Mouse (Mus musculus) stomach, postnatal 0 days (tissue): ENCODE results near the gene Arid1b. TPM values are rescaled to one million over a fixed set of nuclear protein-coding genes. Genes with fewer than 3 reads are reported as not detected.

Experiments used
- ATAC-seq: fragments of 200-750 bp; cut with Nextera tagmentation; 2 replicates; pipeline ENCODE4 v1.8.0; 2017; ENCODE audit not compliant: low FRiP score, low TSS enrichment
- DNase-seq: peaks from one replicate; pipeline ENCODE4 v3.0.0-alpha.2; 2016; ENCODE audit warnings: low spot score
- H3K27ac ChIP-seq: fragments of 300-500 bp; sonication (generic); replicated peaks from 2 replicates; pipeline ENCODE4 v1.5.1; 2014; ENCODE audit warnings: mild to moderate bottlenecking, control low read depth
- H3K27me3 ChIP-seq: fragments of 300-500 bp; sonication (generic); 2 replicates; pipeline ENCODE4 v1.6.1; 2014; ENCODE audit warnings: low read length; ENCODE audit not compliant: control insufficient read depth, insufficient read depth
- H3K36me3 ChIP-seq: fragments of 300-500 bp; sonication (generic); 2 replicates; pipeline ENCODE4 v1.6.1; 2014; ENCODE audit warnings: low read length, mixed read lengths; ENCODE audit not compliant: control insufficient read depth, insufficient read depth
- H3K4me1 ChIP-seq: fragments of 300-500 bp; sonication (generic); replicated peaks from 2 replicates; pipeline ENCODE4 v1.6.1; 2014; ENCODE audit warnings: antibody characterized with exemption; ENCODE audit not compliant: control insufficient read depth, insufficient read depth
- H3K4me2 ChIP-seq: fragments of 300-500 bp; sonication (generic); replicated peaks from 2 replicates; pipeline ENCODE4 v1.6.1; 2014; ENCODE audit warnings: low read depth, mild to moderate bottlenecking, control low read depth, moderate library complexity
- H3K4me3 ChIP-seq: fragments of 300-500 bp; sonication (generic); 2 replicates; pipeline ENCODE4 v1.5.1; 2014; ENCODE audit warnings: low read depth, low read length, control low read depth
- H3K9ac ChIP-seq: fragments of 300-500 bp; sonication (generic); 2 replicates; pipeline ENCODE4 v1.6.1; 2014; ENCODE audit warnings: mild to moderate bottlenecking, low read length, control low read depth, mixed read lengths
- H3K9me3 ChIP-seq: fragments of 300-500 bp; sonication (generic); 2 replicates; pipeline ENCODE4 v1.6.1; 2016; ENCODE audit warnings: low read length; ENCODE audit not compliant: control insufficient read depth
- CTCF ChIP-seq: IDR thresholded peaks from 2 replicates; pipeline ENCODE4 v1.5.1; 2016; ENCODE audit warnings: antibody characterized with exemption, low read depth, mild to moderate bottlenecking, moderate library complexity
- EP300 ChIP-seq: optimal IDR thresholded peaks from 2 replicates; pipeline ENCODE3; 2016; ENCODE audit warnings: antibody characterized with exemption
- WGBS: fragments of 180-500 bp; shearing (Covaris S2); extraction: QIAGEN DNeasy Blood & Tissue Kit; methylation state at CpG from one replicate; pipeline ENCODE4 v1.1.7; 2014; 5-methylcytosine and 5-hydroxymethylcytosine counted together
- polyA plus RNA-seq: library from polyadenylated mRNA; unstranded; fragments of >200 nt; fragmentation: Nextera tagmentation; extraction: Ambion mirVana; gene quantifications from 2 replicates; pipeline ENCODE4 v1.2.1, GENCODE M21; 2015

The Arid1b gene
- polyA plus RNA-seq, 1 experiment from 2014 or later = 5.6 TPM

- DNase-seq (no peak), ATAC-seq (no peak)
- WGBS = 41% methylated on average over 4 of the region's 4 CpGs
- Histone ChIP-seq H3K27ac (0 out of 2 replicates have a peak overlapping the region, but pooled peaks have one; percentile 13), H3K4me2 (no peak overlapping the region), H3K9ac (no peak overlapping the region), H3K4me3 (no peak overlapping the region), H3K4me1 (peaks cover 19% of the 10 kb centered on the region), H3K9me3 (no peaks in the 10 kb centered on the region), H3K36me3 (no peaks in the 10 kb centered on the region), H3K27me3 (no peaks in the 10 kb centered on the region)
- no peak for TF ChIP-seq CTCF
- no peak for TF ChIP-seq EP300
Observed at GRCm38 (mm10) chr17:5221558-5221957, 227.4 kb downstream of the Arid1b start.

DNA sequence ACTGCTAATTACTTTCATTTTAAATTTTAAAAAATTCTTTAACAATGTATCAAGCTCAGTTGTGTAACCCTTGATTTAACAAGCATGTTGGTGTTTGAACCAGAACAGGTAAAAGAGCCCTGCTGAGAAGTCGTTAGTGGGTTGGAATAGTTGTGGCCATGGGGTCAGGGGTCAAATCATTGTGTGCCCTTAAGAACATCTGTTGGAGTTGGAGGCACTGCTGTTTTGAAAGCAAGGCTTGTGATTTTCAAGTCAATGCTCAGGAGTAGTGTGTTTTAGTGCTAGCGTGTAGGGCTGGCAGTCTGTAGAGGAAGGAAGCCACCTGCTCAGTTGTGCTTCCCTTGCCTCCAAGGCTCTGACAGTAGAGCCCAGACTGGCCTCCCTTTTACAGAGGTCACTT lies 228.7 kb downstream of the Arid1b start:
- ATAC-seq (no peak), DNase-seq (no peak)
- H3K9ac ChIP-seq = no peak overlapping the region
- H3K36me3 ChIP-seq = no peaks in the 10 kb centered on the region
- WGBS = 35% methylated on average over 2 of the region's 2 CpGs
- H3K27me3 ChIP-seq = no peaks in the 10 kb centered on the region
- H3K4me2 ChIP-seq = no peak overlapping the region
- peaks cover 17% of the 10 kb centered on the region for H3K4me1 ChIP-seq
- H3K4me3 ChIP-seq = no peak overlapping the region
- H3K27ac ChIP-seq = no peak overlapping the region
- TF ChIP-seq CTCF (no peak), EP300 (no peak)
- no peaks in the 10 kb centered on the region for H3K9me3 ChIP-seq

- no peak for DNase-seq
- ATAC-seq = no peak
- Histone ChIP-seq H3K9ac (no peak overlapping the region), H3K4me2 (no peak overlapping the region), H3K4me1 (peaks cover 18% of the 10 kb centered on the region), H3K27ac (no peak overlapping the region), H3K36me3 (no peaks in the 10 kb centered on the region), H3K9me3 (no peaks in the 10 kb centered on the region), H3K4me3 (no peak overlapping the region), H3K27me3 (no peaks in the 10 kb centered on the region)
- WGBS = 73% methylated on average over 4 of the region's 4 CpGs
- TF ChIP-seq CTCF (no peak), EP300 (no peak)
Observed at GRCm38 (mm10) chr17:5224932-5225331, 230.8 kb downstream of the Arid1b start.

- WGBS = 34% methylated on average over 6 of the region's 6 CpGs
- no peak for ATAC-seq
Observed at GRCm38 (mm10) chr17:5227136-5227535, 233.0 kb downstream of the Arid1b start.

GRCm38 (mm10) chr17:5227950-5228615 lies 234.0 kb downstream of the Arid1b start:
- Histone ChIP-seq H3K27me3 (no peaks in the 10 kb centered on the region), H3K4me3 (no peak overlapping the region), H3K9ac (no peak overlapping the region), H3K4me2 (no peak overlapping the region), H3K36me3 (no peaks in the 10 kb centered on the region), H3K4me1 (peaks cover 3% of the 10 kb centered on the region; the same call in 1 of the 2 replicates), H3K27ac (no peak overlapping the region), H3K9me3 (no peaks in the 10 kb centered on the region)
- TF ChIP-seq CTCF (no peak), EP300 (no peak)
- 39% methylated on average over 14 of the region's 14 CpGs for WGBS
- DNase-seq = no peak
- ATAC-seq = no peak

More at GRCm38 (mm10) chr17:5227136-5227535, 233.0 kb downstream of the Arid1b start:
- H3K4me1 ChIP-seq = peaks cover 3% of the 10 kb centered on the region; the same call in 1 of the 2 replicates
- no peaks in the 10 kb centered on the region for H3K27me3 ChIP-seq
- H3K9me3 ChIP-seq = no peaks in the 10 kb centered on the region
- TF ChIP-seq CTCF (no peak), EP300 (no peak)
- H3K4me3 ChIP-seq = no peak overlapping the region
- no peak overlapping the region for H3K27ac ChIP-seq
- no peak for DNase-seq
- H3K4me2 ChIP-seq = no peak overlapping the region
- no peak overlapping the region for H3K9ac ChIP-seq
- no peaks in the 10 kb centered on the region for H3K36me3 ChIP-seq

GRCm38 (mm10) chr17:5228616-5229250 lies 234.6 kb downstream of the Arid1b start:
- Histone ChIP-seq H3K36me3 (no peaks in the 10 kb centered on the region), H3K4me1 (peaks cover 3% of the 10 kb centered on the region; the same call in 1 of the 2 replicates), H3K9me3 (no peaks in the 10 kb centered on the region), H3K4me2 (no peak overlapping the region), H3K27me3 (no peaks in the 10 kb centered on the region), H3K27ac (no peak overlapping the region), H3K9ac (no peak overlapping the region), H3K4me3 (no peak overlapping the region)
- 44% methylated on average over 6 of the region's 6 CpGs for WGBS
- DNase-seq = no peak
- ATAC-seq = no peak
- TF ChIP-seq CTCF = no peak
- no peak for TF ChIP-seq EP300
